Mouse (Mus musculus) liver, postnatal 0 days (tissue): ENCODE measurements at regions not wholly inside any gene's neighbourhood (a gene's known extent, or its start where the extent isn't known, plus 50 kb on each side); places are given as distances from the start of the nearest gene placed in this dataset.

Experiments used
- CTCF ChIP-seq: sonication (generic); IDR thresholded peaks from 2 replicates; pipeline ENCODE4 v1.5.1; 2016; ENCODE audit warnings: antibody characterized with exemption, low read depth
- EP300 ChIP-seq: IDR thresholded peaks from 2 replicates; pipeline ENCODE4 v1.6.1; 2016; ENCODE audit warnings: antibody characterized with exemption, low read depth, mild to moderate bottlenecking

DNA sequence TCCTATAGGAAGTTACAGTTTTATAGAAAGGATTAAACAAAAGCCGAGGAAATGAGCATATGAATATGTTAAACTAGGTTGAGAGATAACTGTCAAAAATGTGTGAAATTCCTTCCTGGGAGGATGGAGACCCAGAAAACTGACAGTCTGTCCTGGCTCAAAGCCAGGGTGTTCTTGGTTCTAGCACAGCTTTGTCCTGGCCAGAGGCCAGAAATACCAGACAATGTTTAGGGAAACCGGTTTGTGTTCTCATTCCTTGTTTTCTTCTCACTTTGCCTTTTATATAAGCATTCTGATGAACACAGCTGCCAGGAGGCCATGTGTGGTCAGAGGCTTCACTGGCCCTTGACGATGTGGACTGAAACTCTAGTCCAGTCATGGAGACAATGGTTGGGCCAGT lies 130.7 kb upstream of the Max start:
- TF ChIP-seq CTCF, result no peak
- no peak for TF ChIP-seq EP300
